Mouse (Mus musculus) midbrain, postnatal 0 days (tissue): ENCODE measurements around the gene Ifna2. TPM values are rescaled to one million over a fixed set of nuclear protein-coding genes. Genes with fewer than 3 reads are reported as not detected.

ENCODE experiments used
- ATAC-seq: fragments of 200-750 bp; cut with Nextera tagmentation; 2 replicates; pipeline ENCODE4 v1.8.0; 2017; ENCODE audit warnings: moderate number of reproducible peaks, mild to moderate bottlenecking, moderate TSS enrichment, moderate library complexity; ENCODE audit not compliant: low FRiP score
- DNase-seq: peaks from one replicate; pipeline ENCODE4 v3.0.0-alpha.2; 2015; ENCODE audit warnings: low spot score
- H3K27ac ChIP-seq: fragments of 300-500 bp; sonication (generic); 2 replicates; pipeline ENCODE4 v1.5.1; 2014; ENCODE audit warnings: low read depth, mild to moderate bottlenecking, low read length, mixed read lengths
- H3K27me3 ChIP-seq: fragments of 300-500 bp; sonication (generic); 2 replicates; pipeline ENCODE4 v1.6.1; 2014; ENCODE audit warnings: low read length, control low read depth, mixed read lengths; ENCODE audit not compliant: insufficient read depth
- H3K36me3 ChIP-seq: fragments of 300-500 bp; sonication (generic); 2 replicates; pipeline ENCODE4 v1.6.1; 2014; ENCODE audit warnings: low read length, control low read depth, mixed read lengths; ENCODE audit not compliant: insufficient read depth
- H3K4me1 ChIP-seq: fragments of 300-500 bp; sonication (generic); 2 replicates; pipeline ENCODE4 v1.6.1; 2014; ENCODE audit warnings: mild to moderate bottlenecking, control low read depth, antibody characterized with exemption, low read length, mixed read lengths; ENCODE audit not compliant: insufficient read depth
- H3K4me2 ChIP-seq: fragments of 300-500 bp; sonication (generic); 2 replicates; pipeline ENCODE4 v1.6.1; 2014; ENCODE audit warnings: low read depth, mild to moderate bottlenecking, low read length, mixed read lengths; ENCODE audit not compliant: poor library complexity, severe bottlenecking
- H3K4me3 ChIP-seq: fragments of 300-500 bp; sonication (generic); 2 replicates; pipeline ENCODE4 v1.5.1; 2014; ENCODE audit warnings: low read depth, mild to moderate bottlenecking, low read length, moderate library complexity
- H3K9ac ChIP-seq: fragments of 300-500 bp; sonication (generic); replicated peaks from 2 replicates; pipeline ENCODE4 v1.6.1; 2014; ENCODE audit warnings: mild to moderate bottlenecking, low read length, moderate library complexity, mixed read lengths; ENCODE audit not compliant: poor library complexity, severe bottlenecking
- H3K9me3 ChIP-seq: fragments of 300-500 bp; sonication (generic); 2 replicates; pipeline ENCODE4 v1.6.1; 2016; ENCODE audit warnings: low read length, control low read depth
- CTCF ChIP-seq: IDR thresholded peaks from 2 replicates; pipeline ENCODE4 v1.5.1; 2016; ENCODE audit warnings: antibody characterized with exemption, mild to moderate bottlenecking
- WGBS: fragments of 180-500 bp; shearing (Covaris S2); extraction: QIAGEN DNeasy Blood & Tissue Kit; methylation state at CpG from one replicate; pipeline ENCODE4 v1.1.7; 2014; 5-methylcytosine and 5-hydroxymethylcytosine counted together
- polyA plus RNA-seq: library from polyadenylated mRNA; unstranded; fragments of >200 nt; fragmentation: Nextera tagmentation; extraction: Ambion mirVana; gene quantifications from 2 replicates; pipeline ENCODE4 v1.2.1, GENCODE M21; 2015
- total RNA-seq: library from RNA; depleted of rRNA; stranded (reverse); fragments of >200 nt; gene quantifications from 2 replicates; pipeline ENCODE4 v1.2.3, GENCODE M21; 2014

Gene Ifna2
- total and polyA plus RNA-seq, 2 experiments from 2014 or later = not detected

DNA sequence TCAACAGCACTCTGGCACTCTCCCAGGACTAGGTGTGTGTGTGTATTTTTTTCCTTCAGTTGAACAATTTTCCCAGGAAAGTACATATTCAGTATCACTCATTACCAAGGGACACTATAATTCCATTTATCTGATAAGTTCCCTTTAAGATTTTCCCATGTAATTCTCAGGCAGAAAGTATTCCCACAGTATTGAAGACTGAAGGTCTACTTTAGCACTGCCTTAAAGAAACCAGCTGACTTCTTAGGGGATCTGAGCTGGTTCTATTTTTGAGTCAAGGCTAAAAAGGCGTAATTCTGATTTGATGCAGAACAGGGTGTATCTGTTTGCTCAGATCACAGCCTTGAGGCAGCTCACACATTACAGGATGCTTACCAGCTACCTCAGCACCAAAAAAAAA lies 35.0 kb upstream of the Ifna2 start:
- H3K36me3 ChIP-seq = peaks cover 11% of the 10 kb centered on the region
- H3K4me2 ChIP-seq = peak overlapping the region; percentile 50
- ATAC-seq (no peak), DNase-seq (no peak)
- H3K4me1 ChIP-seq = peaks cover 19% of the 10 kb centered on the region
- no peak overlapping the region for H3K27ac ChIP-seq
- H3K4me3 ChIP-seq = peak overlapping the region; percentile 28
- WGBS = 39% methylated on average over 1 of the region's 1 CpGs
- H3K9ac ChIP-seq = no peak overlapping the region
- H3K27me3 ChIP-seq = no peaks in the 10 kb centered on the region
- no peak for TF ChIP-seq CTCF
- no peaks in the 10 kb centered on the region for H3K9me3 ChIP-seq

DNA sequence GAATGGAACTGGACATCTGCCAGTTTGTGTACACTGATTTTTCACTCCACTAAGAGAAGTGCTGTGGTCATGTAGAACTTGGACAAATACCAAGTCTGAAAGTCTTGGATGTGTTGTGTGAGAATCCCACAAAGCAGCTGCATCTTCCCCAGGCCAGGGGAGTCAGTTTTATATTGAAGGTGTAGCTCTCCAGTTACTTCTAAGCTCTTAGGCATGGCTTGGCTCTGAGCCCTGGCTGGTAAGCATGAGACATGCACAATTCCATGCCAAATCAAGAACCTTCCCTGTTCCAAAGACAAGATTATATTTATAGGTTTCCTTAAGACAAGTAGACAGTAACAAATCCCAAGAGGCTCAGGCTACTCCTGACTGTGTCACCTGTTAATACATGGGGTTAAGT lies 31.3 kb upstream of the Ifna2 start:
- H3K27ac ChIP-seq = no peak overlapping the region
- no peak overlapping the region for H3K9ac ChIP-seq
- DNase-seq (no peak), ATAC-seq (no peak)
- no peak for TF ChIP-seq CTCF
- H3K36me3 ChIP-seq = peaks cover 11% of the 10 kb centered on the region
- no peaks in the 10 kb centered on the region for H3K27me3 ChIP-seq
- H3K9me3 ChIP-seq = no peaks in the 10 kb centered on the region
- H3K4me3 ChIP-seq = no peak overlapping the region
- no peak overlapping the region for H3K4me2 ChIP-seq
- peaks cover 11% of the 10 kb centered on the region for H3K4me1 ChIP-seq

DNA sequence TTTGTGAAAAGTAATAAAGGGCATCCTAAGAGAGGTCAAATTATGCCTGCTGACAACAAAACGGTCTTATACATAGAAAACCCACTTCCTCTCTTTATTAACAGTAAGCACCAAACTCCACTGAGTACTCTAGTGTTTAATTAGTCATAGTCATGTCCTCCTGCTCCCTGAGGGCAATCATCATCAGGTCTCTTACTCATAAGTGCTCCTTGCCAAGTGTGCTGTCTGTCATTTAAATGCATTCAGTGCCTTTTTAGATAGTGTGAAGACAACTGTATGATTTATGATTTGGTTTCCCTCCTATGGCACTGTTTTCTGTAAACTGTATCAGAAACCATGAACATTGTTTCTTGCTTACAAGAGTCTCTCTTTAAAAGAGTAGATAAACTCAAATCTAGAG lies 30.6 kb upstream of the Ifna2 start:
- no peaks in the 10 kb centered on the region for H3K27me3 ChIP-seq
- no peaks in the 10 kb centered on the region for H3K9me3 ChIP-seq
- H3K4me1 ChIP-seq = peaks cover 6% of the 10 kb centered on the region; the same call in 1 of the 2 replicates
- H3K9ac ChIP-seq = no peak overlapping the region
- H3K4me3 ChIP-seq = no peak overlapping the region
- no peak overlapping the region for H3K4me2 ChIP-seq
- ATAC-seq (no peak), DNase-seq (no peak)
- TF ChIP-seq CTCF = no peak
- H3K27ac ChIP-seq = no peak overlapping the region
- peaks cover 11% of the 10 kb centered on the region for H3K36me3 ChIP-seq
- 78% methylated on average over 1 of the region's 1 CpGs for WGBS

DNA sequence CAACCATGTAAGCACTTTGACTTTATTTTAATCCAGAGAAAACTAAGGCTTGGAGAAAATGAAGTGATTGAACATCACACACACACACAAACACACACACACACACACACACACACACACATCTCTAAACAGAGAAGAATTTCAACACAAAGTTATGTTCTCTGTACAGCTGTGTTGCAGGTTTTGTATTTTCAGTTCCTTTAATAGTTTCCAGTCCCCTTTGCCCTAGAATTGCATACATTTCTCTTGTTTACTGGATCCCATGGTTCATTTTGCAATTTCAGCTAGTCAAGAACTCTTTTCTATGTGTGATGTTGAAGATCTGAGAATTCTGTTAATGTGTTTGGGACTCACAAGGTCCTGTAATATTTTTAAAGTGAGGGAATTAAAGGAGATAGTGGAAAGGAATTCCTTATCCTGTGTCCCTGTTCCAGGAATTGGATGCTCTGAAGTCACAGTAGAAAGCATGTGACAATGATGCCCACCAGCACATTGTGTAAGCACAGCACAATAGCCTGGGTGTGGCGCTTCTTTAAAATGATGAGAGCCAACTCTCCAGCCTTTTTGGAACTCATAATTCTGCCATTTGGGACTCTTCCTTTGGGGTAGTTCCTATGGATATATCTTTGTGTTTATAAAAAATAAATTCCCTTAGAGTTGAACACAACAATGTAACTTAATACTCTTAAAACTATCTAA lies 23.6 kb upstream of the Ifna2 start:
- H3K36me3 ChIP-seq = no peaks in the 10 kb centered on the region; the same call in 1 of the 2 replicates

DNA sequence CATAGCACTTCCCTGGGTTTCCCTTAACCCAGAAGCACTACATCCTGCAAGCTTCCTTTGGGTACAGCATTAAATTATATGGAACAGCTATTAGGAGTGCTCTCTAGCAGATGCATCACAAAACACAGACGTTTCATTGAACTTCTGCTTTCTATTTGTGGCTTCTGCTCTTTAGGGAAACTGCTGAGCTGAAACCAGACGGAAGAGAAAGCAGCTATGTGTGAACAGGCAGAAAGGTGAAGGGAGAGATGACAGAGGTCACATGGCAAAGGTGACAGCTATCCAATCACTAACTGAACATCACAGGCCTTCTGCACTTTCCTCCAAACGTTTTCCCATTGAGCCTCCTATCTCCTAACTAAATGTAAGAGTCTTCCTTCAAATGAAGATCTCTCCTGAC lies 22.2 kb upstream of the Ifna2 start:
- no peaks in the 10 kb centered on the region for H3K9me3 ChIP-seq
- H3K36me3 ChIP-seq = no peaks in the 10 kb centered on the region; the same call in 1 of the 2 replicates
- DNase-seq (no peak), ATAC-seq (no peak)
- H3K9ac ChIP-seq = no peak overlapping the region
- 37% methylated on average over 3 of the region's 3 CpGs for WGBS
- H3K27ac ChIP-seq = no peak overlapping the region
- H3K4me1 ChIP-seq = no peaks in the 10 kb centered on the region
- H3K4me2 ChIP-seq = no peak overlapping the region
- no peak overlapping the region for H3K4me3 ChIP-seq
- H3K27me3 ChIP-seq = no peaks in the 10 kb centered on the region
- no peak for TF ChIP-seq CTCF

More for the DNA sequence above, 23.6 kb upstream of the Ifna2 start:
- Histone ChIP-seq H3K27ac (no peak overlapping the region), H3K9ac (no peak overlapping the region), H3K4me2 (no peak overlapping the region), H3K4me1 (no peaks in the 10 kb centered on the region), H3K27me3 (no peaks in the 10 kb centered on the region), H3K9me3 (no peaks in the 10 kb centered on the region), H3K4me3 (no peak overlapping the region)
- DNase-seq (no peak), ATAC-seq (no peak)
- no peak for TF ChIP-seq CTCF
- 94% methylated on average over 1 of the region's 1 CpGs for WGBS

DNA sequence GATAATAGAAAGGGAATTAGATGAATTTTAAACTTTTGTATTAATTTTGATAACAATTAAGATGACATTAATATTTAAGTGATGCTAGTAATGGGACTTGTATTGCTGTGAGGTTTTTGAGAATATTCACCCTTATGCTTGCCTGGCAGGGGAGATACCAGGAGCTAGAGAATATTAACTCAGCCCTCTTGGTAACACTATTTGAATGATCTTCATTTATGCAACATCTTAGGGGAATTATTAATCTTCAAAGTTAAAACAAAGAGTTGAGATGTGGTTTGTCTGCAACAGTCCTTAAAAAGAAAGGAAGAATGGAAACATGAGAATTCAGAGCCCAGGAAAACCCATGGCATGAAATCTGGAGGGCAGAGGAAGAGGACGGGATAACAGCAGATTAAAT lies 15.6 kb upstream of the Ifna2 start:
- no peaks in the 10 kb centered on the region for H3K9me3 ChIP-seq
- no peak for ATAC-seq
- H3K4me3 ChIP-seq = no peak overlapping the region
- no peaks in the 10 kb centered on the region for H3K27me3 ChIP-seq
- H3K36me3 ChIP-seq = no peaks in the 10 kb centered on the region
- no peak overlapping the region for H3K27ac ChIP-seq
- 95% methylated on average over 1 of the region's 1 CpGs for WGBS
- no peak overlapping the region for H3K9ac ChIP-seq
- DNase-seq = no peak
- no peak for TF ChIP-seq CTCF
- no peaks in the 10 kb centered on the region for H3K4me1 ChIP-seq
- no peak overlapping the region for H3K4me2 ChIP-seq
